Mouse (Mus musculus) E14TG2a.4 (cell line): ENCODE measurements at regions not wholly inside any gene's neighbourhood (a gene's known extent, or its start where the extent isn't known, plus 50 kb on each side); places are given as distances from the start of the nearest gene placed in this dataset.
A peak's percentile ranks its signal among the peaks of the same experiment; 100 is the strongest.

Experiments
- CTCF ChIP-seq: conservative IDR thresholded peaks from 2 replicates; pipeline ENCODE4 v1.5.1; 2014; ENCODE audit warnings: low read length
- NANOG ChIP-seq: IDR thresholded peaks from 2 replicates; pipeline ENCODE4 v1.6.1; 2014; ENCODE audit warnings: borderline replicate concordance, low read length, mixed read lengths

DNA sequence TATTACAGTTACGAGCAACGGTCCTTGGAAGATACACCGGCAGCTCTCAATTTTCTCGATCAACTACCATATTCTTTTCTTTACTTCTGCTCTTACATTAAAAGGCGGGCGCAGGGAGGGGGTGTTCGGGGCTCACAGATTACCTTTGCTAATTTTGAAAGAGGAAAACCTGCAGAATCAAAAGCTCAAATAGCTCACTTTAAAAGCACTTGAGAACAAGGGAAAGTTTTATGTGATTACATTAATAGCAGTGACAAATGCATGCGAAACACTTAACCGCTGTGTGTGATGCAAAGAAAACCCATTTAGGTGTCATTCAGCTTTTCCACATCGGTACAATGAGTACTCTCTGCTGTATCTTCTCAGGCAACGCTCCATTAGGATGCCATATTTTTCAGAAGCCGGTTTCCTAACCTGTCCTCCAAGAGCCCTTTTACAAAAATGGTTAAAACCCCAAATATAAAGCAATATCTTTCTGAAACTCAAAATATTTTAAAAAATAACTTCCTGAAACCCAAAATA, 412.2 kb downstream of the Klf5 start:
- TF ChIP-seq CTCF (no peak), NANOG (peak; percentile 34; the same call in 1 of the 2 replicates)
